Mouse (Mus musculus): ENCODE results near the gene Spock1. TPM values are rescaled to one million over a fixed set of nuclear protein-coding genes. Genes with fewer than 3 reads are reported as not detected.

Gene Spock1
- total RNA-seq (2018; cell fraction: chromatin; rRNA removed): not detected
- total RNA-seq (2018; cell fraction: cytosol; rRNA removed): not detected
- total RNA-seq (2018; cell fraction: nucleus; rRNA removed): not detected
- not detected in 3 replicates for polyA plus RNA-seq (2018)

DNA sequence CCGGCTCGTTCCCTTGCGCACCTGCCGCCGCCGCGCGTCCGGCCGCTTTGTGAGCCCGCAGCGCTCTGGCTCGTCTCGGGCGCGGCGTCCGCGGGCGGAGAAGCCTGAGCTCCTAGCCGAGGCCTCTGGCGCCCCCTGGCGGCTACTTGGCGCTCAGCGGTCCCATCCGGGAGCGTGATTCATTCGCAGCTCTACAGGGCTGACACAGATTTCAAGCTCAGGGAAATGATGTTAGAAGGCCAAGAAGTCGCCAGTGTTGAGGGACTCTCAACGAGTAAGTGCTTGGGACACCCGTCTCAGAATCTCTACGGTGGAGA lies at the start of gene Spock1:
Spock1 (minus strand) TSS at position 67 of the 317 bp plus-strand sequence.
- H3K36me3 ChIP-seq (ENCODE audit: inconsistent target): no peaks in the 10 kb centered on the region
- 4% methylated on average over 32 of the region's 32 CpGs for WGBS (ENCODE audit: missing documents)
- H3K79me2 ChIP-seq (ENCODE audit: inconsistent target): no peaks in the 10 kb centered on the region
- no peak within 1 kb of the TSS for H3K27ac ChIP-seq
- H3K4me3 ChIP-seq (ENCODE audit: inconsistent target): no peak within 1 kb of the TSS

- H3K27ac ChIP-seq: no peak overlapping the region
- WGBS (ENCODE audit: missing documents): 93% methylated on average over 12 of the region's 12 CpGs
- no peaks in the 10 kb centered on the region for H3K36me3 ChIP-seq (ENCODE audit: inconsistent target)
- no peaks in the 10 kb centered on the region for H3K79me2 ChIP-seq (ENCODE audit: inconsistent target)
- no peak overlapping the region for H3K4me3 ChIP-seq (ENCODE audit: inconsistent target)
These were observed 42.0 kb upstream of the Spock1 start for GRCm38 (mm10) chr13:57950091-57950490.

DNA sequence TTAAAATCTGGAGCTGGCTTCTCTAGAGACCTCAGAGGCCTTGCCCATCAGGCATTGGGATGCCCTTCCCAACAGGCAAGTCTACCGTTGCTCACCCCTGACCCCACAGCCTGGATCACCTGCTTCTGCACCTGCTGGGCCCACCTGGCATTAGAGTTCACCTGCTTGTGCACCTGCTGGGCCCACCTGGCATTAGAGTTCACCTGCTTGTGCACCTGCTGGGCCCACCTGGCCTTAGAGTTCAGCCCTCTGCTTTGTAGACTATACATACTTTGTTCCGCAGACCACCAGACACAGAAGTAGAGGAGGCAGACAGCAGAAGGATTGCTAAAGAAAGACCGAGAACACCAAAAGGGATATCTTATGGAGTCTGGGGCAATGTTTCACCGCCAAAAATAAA lies 41.4 kb upstream of the Spock1 start:
- Histone ChIP-seq H3K36me3 (ENCODE audit: inconsistent target) (no peaks in the 10 kb centered on the region), H3K4me3 (ENCODE audit: inconsistent target) (no peak overlapping the region)
- WGBS (ENCODE audit: missing documents): 90% methylated on average over 4 of the region's 4 CpGs

GRCm38 (mm10) chr13:57945197-57945596 lies 37.1 kb upstream of the Spock1 start:
- H3K36me3 ChIP-seq (ENCODE audit: inconsistent target): no peaks in the 10 kb centered on the region
- no peak overlapping the region for H3K27ac ChIP-seq
- H3K4me3 ChIP-seq (ENCODE audit: inconsistent target): no peak overlapping the region
- no peaks in the 10 kb centered on the region for H3K79me2 ChIP-seq (ENCODE audit: inconsistent target)
- 70% methylated on average over 11 of the region's 11 CpGs for WGBS (ENCODE audit: missing documents)

More for the DNA sequence above, 41.4 kb upstream of the Spock1 start:
- H3K27ac ChIP-seq: no peak overlapping the region
- no peaks in the 10 kb centered on the region for H3K79me2 ChIP-seq (ENCODE audit: inconsistent target)

DNA sequence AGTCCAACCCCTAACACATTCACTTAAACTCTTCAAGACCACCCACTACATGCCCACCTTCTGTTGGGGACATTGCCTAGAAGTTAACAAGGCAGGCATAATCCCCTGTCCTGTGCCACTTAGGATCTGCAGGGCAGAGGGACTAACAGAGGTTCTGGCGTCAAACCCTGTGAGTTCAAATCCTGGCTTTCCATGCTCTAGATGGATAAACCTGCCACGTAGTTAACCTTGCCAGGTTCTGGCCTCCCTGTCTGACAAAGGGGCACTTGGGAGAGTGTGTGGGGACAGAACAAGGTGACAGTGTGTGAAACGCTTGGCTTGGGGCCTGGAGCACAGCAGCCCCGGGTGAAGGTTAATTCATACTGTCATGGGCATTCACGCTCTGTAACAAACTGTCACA lies 36.3 kb upstream of the Spock1 start:
- Histone ChIP-seq H3K79me2 (ENCODE audit: inconsistent target) (no peaks in the 10 kb centered on the region), H3K4me3 (ENCODE audit: inconsistent target) (no peak overlapping the region), H3K27ac (no peak overlapping the region), H3K36me3 (ENCODE audit: inconsistent target) (no peaks in the 10 kb centered on the region)
- 87% methylated on average over 5 of the region's 5 CpGs for WGBS (ENCODE audit: missing documents)

GRCm38 (mm10) chr13:57943900-57944299 lies 35.8 kb upstream of the Spock1 start:
- Histone ChIP-seq H3K27ac (no peak overlapping the region), H3K79me2 (ENCODE audit: inconsistent target) (no peaks in the 10 kb centered on the region), H3K36me3 (ENCODE audit: inconsistent target) (no peaks in the 10 kb centered on the region), H3K4me3 (ENCODE audit: inconsistent target) (no peak overlapping the region)

DNA sequence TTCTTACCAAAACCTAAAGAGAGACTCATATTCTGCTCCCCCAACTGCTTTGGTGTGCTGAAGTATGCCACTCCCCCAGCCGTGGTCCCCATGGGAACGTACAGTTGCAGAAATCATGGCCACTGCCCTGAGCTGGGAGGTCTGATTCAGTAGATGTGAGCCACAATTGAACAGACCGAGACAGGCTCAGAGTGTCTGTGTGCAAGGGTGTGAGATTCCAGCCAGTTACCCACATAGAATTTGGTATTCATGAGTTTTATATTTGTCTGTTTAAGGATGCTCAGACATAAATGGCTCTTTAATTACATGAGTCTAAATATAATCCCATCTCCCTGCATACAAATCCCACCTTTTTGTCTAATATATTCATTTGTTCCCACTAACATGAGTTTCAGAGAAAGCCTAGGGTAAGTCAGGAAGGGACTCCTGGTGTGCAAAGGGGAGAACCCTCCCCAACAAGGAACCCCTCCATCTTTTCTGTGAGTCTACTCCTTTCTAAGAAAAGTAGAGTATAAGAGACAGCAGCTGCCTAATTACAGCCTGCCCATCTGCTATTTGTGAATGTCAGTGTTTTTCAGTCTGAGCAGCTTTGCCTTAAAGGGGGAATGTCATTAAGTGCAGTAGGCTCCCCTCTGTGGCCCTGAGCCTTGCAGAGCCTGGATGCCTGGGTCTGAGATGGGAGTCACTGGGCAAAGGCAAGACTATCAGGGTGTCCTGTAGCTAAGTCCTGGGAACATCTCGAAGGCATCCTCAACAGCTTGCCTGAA lies 29.5 kb upstream of the Spock1 start:
- H3K36me3 ChIP-seq (ENCODE audit: inconsistent target): no peaks in the 10 kb centered on the region
- no peaks in the 10 kb centered on the region for H3K79me2 ChIP-seq (ENCODE audit: inconsistent target)
- no peak overlapping the region for H3K4me3 ChIP-seq (ENCODE audit: inconsistent target)
- WGBS (ENCODE audit: missing documents): 82% methylated on average over 4 of the region's 4 CpGs
- H3K27ac ChIP-seq: no peak overlapping the region

GRCm38 (mm10) chr13:57931998-57932397 lies 23.9 kb upstream of the Spock1 start:
- Histone ChIP-seq H3K27ac (no peak overlapping the region), H3K36me3 (ENCODE audit: inconsistent target) (no peaks in the 10 kb centered on the region), H3K4me3 (ENCODE audit: inconsistent target) (no peak overlapping the region), H3K79me2 (ENCODE audit: inconsistent target) (no peaks in the 10 kb centered on the region)
- WGBS (ENCODE audit: missing documents): 92% methylated on average over 9 of the region's 9 CpGs

GRCm38 (mm10) chr13:57931376-57931775 lies 23.2 kb upstream of the Spock1 start:
- WGBS (ENCODE audit: missing documents): 70% methylated on average over 3 of the region's 3 CpGs
- Histone ChIP-seq H3K36me3 (ENCODE audit: inconsistent target) (no peaks in the 10 kb centered on the region), H3K27ac (no peak overlapping the region), H3K79me2 (ENCODE audit: inconsistent target) (no peaks in the 10 kb centered on the region), H3K4me3 (ENCODE audit: inconsistent target) (no peak overlapping the region)

- Histone ChIP-seq H3K27ac (no peak overlapping the region), H3K4me3 (ENCODE audit: inconsistent target) (no peak overlapping the region), H3K79me2 (ENCODE audit: inconsistent target) (no peaks in the 10 kb centered on the region), H3K36me3 (ENCODE audit: inconsistent target) (no peaks in the 10 kb centered on the region)
- WGBS (ENCODE audit: missing documents): 77% methylated on average over 5 of the region's 5 CpGs
These were observed 22.6 kb upstream of the Spock1 start for GRCm38 (mm10) chr13:57930720-57931119.

DNA sequence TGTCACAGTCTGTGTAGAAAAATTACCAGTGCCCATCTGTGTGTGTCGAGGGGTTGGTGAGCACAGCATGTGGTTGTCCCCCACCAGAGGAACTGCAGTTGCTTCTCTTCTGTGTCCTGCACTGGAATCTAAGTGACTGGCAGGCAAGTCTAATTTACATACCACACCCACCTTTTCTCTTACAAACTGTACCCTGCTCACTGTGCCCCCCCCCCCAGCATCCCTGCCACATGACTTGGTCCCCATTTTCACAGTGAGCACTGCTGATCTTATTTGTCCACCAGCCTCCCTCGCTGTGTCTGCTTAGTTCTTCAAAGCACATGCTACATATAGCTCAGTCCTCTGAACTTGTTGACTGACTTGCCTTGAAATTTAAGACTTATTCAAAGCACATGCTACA lies 22.2 kb upstream of the Spock1 start:
- Histone ChIP-seq H3K36me3 (ENCODE audit: inconsistent target) (no peaks in the 10 kb centered on the region), H3K27ac (no peak overlapping the region), H3K4me3 (ENCODE audit: inconsistent target) (no peak overlapping the region), H3K79me2 (ENCODE audit: inconsistent target) (no peaks in the 10 kb centered on the region)
- 63% methylated on average over 2 of the region's 2 CpGs for WGBS (ENCODE audit: missing documents)

- H3K79me2 ChIP-seq (ENCODE audit: inconsistent target): no peaks in the 10 kb centered on the region
- H3K36me3 ChIP-seq (ENCODE audit: inconsistent target): no peaks in the 10 kb centered on the region
- H3K27ac ChIP-seq: no peak overlapping the region
- 95% methylated on average over 4 of the region's 4 CpGs for WGBS (ENCODE audit: missing documents)
- no peak overlapping the region for H3K4me3 ChIP-seq (ENCODE audit: inconsistent target)
These were observed 11.8 kb upstream of the Spock1 start for GRCm38 (mm10) chr13:57919947-57920346.

DNA sequence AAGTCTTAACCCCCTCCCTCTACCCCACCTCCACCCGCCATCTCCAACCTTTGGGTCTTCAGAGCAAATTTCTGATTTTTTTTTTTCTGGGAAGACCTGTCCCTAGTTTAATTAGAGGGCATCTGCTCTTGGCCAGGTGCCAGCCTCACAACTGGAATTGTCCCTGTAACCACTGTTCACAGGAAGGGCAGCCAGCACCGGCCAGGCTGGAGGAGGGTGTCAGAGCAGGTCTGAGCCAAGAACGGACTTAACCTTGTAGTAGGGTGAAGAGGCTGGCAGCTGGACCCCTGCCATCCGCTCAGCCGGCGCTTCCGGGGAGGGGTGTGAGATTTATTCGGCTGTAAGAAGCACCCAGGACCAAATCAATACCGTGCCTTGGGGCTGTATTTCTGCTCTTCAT lies 3.0 kb upstream of the Spock1 start:
- Histone ChIP-seq H3K27ac (no peak overlapping the region), H3K36me3 (ENCODE audit: inconsistent target) (no peaks in the 10 kb centered on the region), H3K79me2 (ENCODE audit: inconsistent target) (no peaks in the 10 kb centered on the region), H3K4me3 (ENCODE audit: inconsistent target) (no peak overlapping the region)
- WGBS (ENCODE audit: missing documents): 93% methylated on average over 9 of the region's 9 CpGs

DNA sequence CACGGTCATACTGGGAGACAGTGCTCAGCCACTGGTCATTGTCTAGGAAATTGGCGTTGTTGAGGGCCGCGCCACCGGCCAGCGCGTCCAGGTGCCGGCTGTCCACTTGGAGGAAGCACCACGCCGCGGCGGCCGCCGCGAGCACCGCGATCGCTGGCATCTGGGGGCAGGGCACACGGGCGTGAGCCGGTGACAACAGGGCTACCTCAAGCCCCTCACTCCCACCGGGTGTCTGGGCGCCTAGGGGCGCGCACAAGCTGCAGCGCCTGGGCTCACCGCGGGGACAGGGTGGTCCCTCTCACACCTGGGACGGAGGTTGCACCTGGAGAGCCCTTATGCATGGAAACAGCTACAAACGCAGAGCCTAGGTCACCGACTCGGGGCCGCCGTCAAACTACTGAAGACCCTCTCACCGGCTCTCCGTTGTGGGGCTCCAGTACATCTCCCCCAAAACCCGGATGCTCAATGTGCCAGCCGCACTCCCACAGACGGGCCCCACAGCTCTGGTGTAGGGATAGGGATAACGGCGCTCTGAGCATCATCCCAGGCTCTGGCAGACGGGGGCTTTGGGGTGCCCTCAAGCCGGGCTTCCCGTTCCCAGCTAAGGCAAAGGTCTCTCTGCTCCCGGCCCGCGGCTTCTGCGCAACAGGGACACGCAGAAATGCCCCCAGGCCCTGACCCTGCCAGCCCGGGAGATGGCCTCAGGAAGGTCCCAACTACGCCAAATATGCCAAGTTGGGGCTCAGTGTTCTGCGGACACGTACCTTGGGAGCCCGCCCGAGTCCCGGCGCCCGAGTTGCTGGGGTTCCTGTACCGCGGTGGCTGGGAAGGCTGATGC lies 485 bp downstream of the Spock1 start:
- H3K4me3 ChIP-seq (ENCODE audit: inconsistent target): no peak overlapping the region
- H3K79me2 ChIP-seq (ENCODE audit: inconsistent target): no peaks in the 10 kb centered on the region
- H3K36me3 ChIP-seq (ENCODE audit: inconsistent target): no peaks in the 10 kb centered on the region
- WGBS (ENCODE audit: missing documents): 8% methylated on average over 60 of the region's 60 CpGs
- no peak overlapping the region for H3K27ac ChIP-seq

GRCm38 (mm10) chr13:57894597-57894996 lies 13.5 kb downstream of the Spock1 start:
- H3K27ac ChIP-seq: no peak overlapping the region
- 90% methylated on average over 8 of the region's 8 CpGs for WGBS (ENCODE audit: missing documents)
- H3K4me3 ChIP-seq (ENCODE audit: inconsistent target): no peak overlapping the region
- no peaks in the 10 kb centered on the region for H3K36me3 ChIP-seq (ENCODE audit: inconsistent target)
- no peaks in the 10 kb centered on the region for H3K79me2 ChIP-seq (ENCODE audit: inconsistent target)
